8 mouse cellular contexts compared by ENCODE assay signal in genomic region chr8:94781838-94782235, GRCm38 (mm10). TPM values are rescaled to one million over a fixed set of nuclear protein-coding genes. Genes with fewer than 3 reads are reported as not detected.
DNase-seq lines count a peak whose midpoint lies in the region; ATAC-seq and TF ChIP-seq lines count a peak whose summit lies in the region.

No protein-coding gene starts in this region.

- H3K4me2 ChIP-seq in lung, embryonic 15.5 days = no peak overlapping the region
- peak overlapping the region; percentile 29 for H3K4me2 ChIP-seq in stomach, embryonic 15.5 days

- TF ChIP-seq POLR2A in embryonic fibroblast, embryonic 13.5 days (IDR thresholded peaks at IDR 0.05; ENCODE audit: low read depth, low read length) = peak; percentile 24; the same call in 1 of the 2 replicates

- H3K27me3 ChIP-seq in lung, embryonic 15.5 days = no peaks in the 10 kb centered on the region
- no peaks in the 10 kb centered on the region for H3K27me3 ChIP-seq in stomach, embryonic 15.5 days (replicated peaks)

- peaks cover 30% of the 10 kb centered on the region for H3K4me1 ChIP-seq in lung, embryonic 15.5 days
- peaks cover 10% of the 10 kb centered on the region for H3K4me1 ChIP-seq in embryonic fibroblast, embryonic 13.5 days (ENCODE audit: control insufficient read depth, insufficient read depth, low read length)
- peaks cover 36% of the 10 kb centered on the region for H3K4me1 ChIP-seq in stomach, embryonic 15.5 days

- no peaks in the 10 kb centered on the region for H3K9me3 ChIP-seq in lung, embryonic 15.5 days
- H3K9me3 ChIP-seq in stomach, embryonic 15.5 days = no peaks in the 10 kb centered on the region

- no peak overlapping the region for H3K4me3 ChIP-seq in lung, embryonic 15.5 days
- no peak overlapping the region for H3K4me3 ChIP-seq in embryonic fibroblast, embryonic 13.5 days (ENCODE audit: insufficient read depth, low read length)
- no peak overlapping the region for H3K4me3 ChIP-seq in stomach, embryonic 15.5 days (replicated peaks)

- H3K9ac ChIP-seq in lung, embryonic 15.5 days = no peak overlapping the region
- no peak overlapping the region for H3K9ac ChIP-seq in stomach, embryonic 15.5 days

- H3K27ac ChIP-seq in lung, embryonic 15.5 days = no peak overlapping the region
- H3K27ac ChIP-seq in embryonic fibroblast, embryonic 13.5 days (ENCODE audit: insufficient read depth, low read length) = no peak overlapping the region
- peak overlapping the region; percentile 46; the same call in 1 of the 2 replicates for H3K27ac ChIP-seq in stomach, embryonic 15.5 days

- WGBS in lung, embryonic 15.5 days = 12% methylated on average over 11 of the region's 11 CpGs
- 8% methylated on average over 11 of the region's 11 CpGs for WGBS in stomach, embryonic 15.5 days

- 0 out of 2 replicates have a peak, but pooled peaks have one; percentile 28 for ATAC-seq in lung, embryonic 15.5 days (ENCODE audit: borderline replicate concordance, extremely low read depth, low FRiP score, low TSS enrichment)
- ATAC-seq in stomach, embryonic 15.5 days (ENCODE audit: insufficient read depth, low FRiP score, low read depth) = peak; percentile 65

- H3K36me3 ChIP-seq in lung, embryonic 15.5 days = no peaks in the 10 kb centered on the region
- H3K36me3 ChIP-seq in stomach, embryonic 15.5 days = no peaks in the 10 kb centered on the region

- no peak for TF ChIP-seq CTCF in embryonic fibroblast, embryonic 13.5 days (IDR thresholded peaks at IDR 0.05; ENCODE audit: borderline replicate concordance, insufficient read depth, low read length)

- no peak for DNase-seq in lung, postnatal 25 days (ENCODE audit: low spot score)
- DNase-seq in kidney, postnatal 4 days = peak; percentile 70 to 82
- DNase-seq in ovary, postnatal 36 days (ENCODE audit: low spot score) = no peak
- DNase-seq in right cerebral cortex, postnatal 4 days = no peak
- no peak for DNase-seq in spleen, adult 18-20 months

RNA-seq across cellular contexts. Expression of gene Cx3cl1, which starts 10.0 kb away (rescaled TPM):
- polyA plus RNA-seq in lung, embryonic 15.5 days (2015; fragmentation: Nextera tagmentation; extraction: Ambion mirVana) = 6.2 and 8.3 TPM in 2 replicates
- polyA plus RNA-seq in embryonic fibroblast, embryonic 13.5 days (2011; ENCODE audit: insufficient read length, low read depth, missing spikeins) = 30.9 and 34.7 TPM in 2 replicates
- 10.1 and 14.3 TPM in 2 replicates for polyA plus RNA-seq in stomach, embryonic 15.5 days (2015; fragmentation: Nextera tagmentation; extraction: Ambion mirVana)

RNA-seq across cellular contexts. Expression of gene Ccl17, which starts 28.4 kb away (rescaled TPM):
- 0.32 TPM in 1 of 2 replicates, not detected in the other for polyA plus RNA-seq in lung, embryonic 15.5 days (2015; fragmentation: Nextera tagmentation; extraction: Ambion mirVana)
- polyA plus RNA-seq in embryonic fibroblast, embryonic 13.5 days (2011; ENCODE audit: insufficient read length, low read depth, missing spikeins) = not detected in 2 replicates
- polyA plus RNA-seq in stomach, embryonic 15.5 days (2015; fragmentation: Nextera tagmentation; extraction: Ambion mirVana) = 0.39 TPM in 1 of 2 replicates, not detected in the other

RNA-seq across cellular contexts. Expression of gene Ccl22, which starts 36.4 kb away (rescaled TPM):
- 0.06 TPM in 2 replicates for polyA plus RNA-seq in lung, embryonic 15.5 days (2015; fragmentation: Nextera tagmentation; extraction: Ambion mirVana)
- polyA plus RNA-seq in embryonic fibroblast, embryonic 13.5 days (2011; ENCODE audit: insufficient read length, low read depth, missing spikeins) = not detected in 2 replicates
- not detected in 2 replicates for polyA plus RNA-seq in stomach, embryonic 15.5 days (2015; fragmentation: Nextera tagmentation; extraction: Ambion mirVana)

RNA-seq across cellular contexts. Expression of gene Coq9, which starts 56.3 kb away (rescaled TPM):
- polyA plus RNA-seq in lung, embryonic 15.5 days (2015; fragmentation: Nextera tagmentation; extraction: Ambion mirVana) = 63.0 and 68.0 TPM in 2 replicates
- 46.5 and 48.9 TPM in 2 replicates for polyA plus RNA-seq in embryonic fibroblast, embryonic 13.5 days (2011; ENCODE audit: insufficient read length, low read depth, missing spikeins)
- polyA plus RNA-seq in stomach, embryonic 15.5 days (2015; fragmentation: Nextera tagmentation; extraction: Ambion mirVana) = 75.8 and 84.2 TPM in 2 replicates

RNA-seq across cellular contexts. Expression of gene Ciapin1, which starts 56.3 kb away (rescaled TPM):
- 104 and 105 TPM in 2 replicates for polyA plus RNA-seq in lung, embryonic 15.5 days (2015; fragmentation: Nextera tagmentation; extraction: Ambion mirVana)
- polyA plus RNA-seq in embryonic fibroblast, embryonic 13.5 days (2011; ENCODE audit: insufficient read length, low read depth, missing spikeins) = 27.6 and 35.3 TPM in 2 replicates
- 89.4 and 91.5 TPM in 2 replicates for polyA plus RNA-seq in stomach, embryonic 15.5 days (2015; fragmentation: Nextera tagmentation; extraction: Ambion mirVana)

Comparison
In these comparisons a context has a peak if more than half of its experiments do, and no peak if none do; other contexts are left out.
1. DNase-seq: peak in kidney, postnatal 4 days (2 of 2); none in lung, postnatal 25 days (single experiment), ovary, postnatal 36 days (single experiment), right cerebral cortex, postnatal 4 days (single experiment) and spleen, adult 18-20 months (0 of 2).